Mouse (Mus musculus): Measurements from ENCODE around the gene Mylip.

Mylip gene

DNA sequence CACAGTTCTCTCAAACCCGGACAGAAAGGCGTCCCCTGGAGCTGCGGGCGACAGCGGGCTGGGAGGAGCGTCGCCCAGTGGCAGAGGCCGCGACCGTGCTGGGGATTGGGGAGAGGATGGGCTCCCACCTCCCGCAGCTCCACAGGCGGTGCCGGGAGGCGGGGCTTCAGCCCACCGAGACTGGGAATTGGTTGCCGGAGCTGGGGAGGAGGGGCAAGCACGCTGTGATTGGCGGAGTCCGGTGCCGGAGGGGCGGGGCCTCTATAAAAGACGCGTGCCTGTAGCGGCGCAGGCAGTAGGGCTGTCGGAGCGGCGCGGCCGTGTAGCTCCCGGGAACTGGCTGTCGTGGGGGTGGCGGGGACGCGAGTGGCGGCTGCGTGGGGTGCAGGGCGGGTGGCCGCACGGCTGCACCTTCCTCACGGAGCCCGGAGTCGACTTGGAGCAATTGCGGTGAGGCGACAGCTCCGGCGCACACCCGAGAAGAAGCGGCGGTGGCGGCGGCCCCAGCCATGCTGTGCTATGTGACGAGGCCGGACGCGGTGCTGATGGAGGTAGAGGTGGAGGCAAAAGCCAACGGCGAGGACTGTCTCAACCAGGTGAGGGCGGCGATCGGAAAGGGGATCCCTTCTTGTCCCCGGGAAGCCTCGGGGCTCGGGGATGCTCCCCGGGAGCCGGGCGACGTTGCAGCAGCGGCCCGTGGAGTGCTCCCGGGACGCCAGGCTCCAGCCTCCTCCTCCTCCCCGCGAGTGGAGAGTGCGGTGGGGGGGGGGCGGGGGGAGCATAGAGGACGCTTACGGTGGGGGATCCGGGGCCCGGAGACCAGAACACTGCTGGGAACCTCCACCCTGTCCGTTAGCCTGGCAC is at the start of gene Mylip:
Mylip (plus strand) TSS at position 295 of the 864 bp plus-strand sequence.
- peak; percentile 98 for DNase-seq (ENCODE audit: low read depth, low spot score)

DNA sequence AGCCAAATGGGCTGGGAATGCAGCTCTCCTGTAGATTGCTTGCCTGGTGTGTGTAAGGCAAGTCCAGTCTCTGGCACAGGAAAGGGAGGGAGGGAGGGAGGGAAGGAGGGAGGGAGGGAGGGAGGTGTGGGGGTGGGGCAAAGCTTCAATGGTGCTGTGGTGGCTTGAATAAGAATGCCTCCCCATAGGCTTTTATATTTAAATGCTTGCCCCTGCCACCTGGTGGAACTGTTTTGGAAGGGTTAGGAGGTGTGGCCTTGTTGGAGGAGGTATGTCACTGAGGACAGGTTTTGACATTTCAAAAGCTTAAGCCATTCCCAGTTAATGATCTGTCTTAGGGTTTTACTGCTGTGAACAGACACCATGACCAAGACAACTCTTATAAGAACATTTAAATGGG is 47.6 kb upstream of the Mylip start:
- DNase-seq (ENCODE audit: low read depth, low spot score), result no peak

DNA sequence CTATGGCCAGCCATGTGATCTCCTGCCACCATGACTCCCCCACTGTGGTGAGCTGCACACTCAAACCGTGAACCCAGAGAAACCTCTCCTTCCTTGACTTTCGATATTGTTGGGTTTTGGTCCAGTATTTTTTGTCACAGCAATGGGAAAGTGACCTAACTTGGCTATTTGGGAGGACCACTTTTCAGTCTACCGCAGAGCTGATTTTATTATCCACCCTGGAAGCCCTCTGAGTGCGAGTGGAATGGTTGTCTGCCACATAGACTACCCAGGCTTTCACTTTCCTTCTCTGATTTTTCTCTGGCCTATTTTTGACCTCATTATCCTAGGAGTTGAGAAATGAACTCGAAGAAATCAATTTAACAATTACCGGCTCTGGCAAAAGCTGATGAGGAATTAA is 46.0 kb upstream of the Mylip start:
- DNase-seq (ENCODE audit: low read depth, low spot score), result no peak

DNA sequence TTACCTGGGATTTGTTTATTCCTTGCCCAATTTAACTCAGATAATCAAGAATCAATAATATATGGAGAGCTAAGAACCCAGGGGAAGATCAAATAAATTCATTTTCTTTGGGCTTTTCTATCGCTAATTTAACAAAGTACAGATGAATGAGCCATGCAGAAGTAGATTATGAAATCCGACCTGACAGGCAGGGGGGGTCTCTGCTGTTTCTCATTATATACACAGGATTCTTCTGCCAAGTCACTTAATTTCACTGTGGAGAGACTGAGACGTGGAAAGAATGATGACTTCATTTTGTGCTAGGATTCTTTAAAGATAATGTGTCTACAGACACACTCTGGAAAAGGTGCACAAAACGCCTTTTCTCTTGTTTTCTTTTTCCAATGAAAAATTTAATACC is 45.6 kb upstream of the Mylip start:
- DNase-seq (ENCODE audit: low read depth, low spot score), result no peak

DNA sequence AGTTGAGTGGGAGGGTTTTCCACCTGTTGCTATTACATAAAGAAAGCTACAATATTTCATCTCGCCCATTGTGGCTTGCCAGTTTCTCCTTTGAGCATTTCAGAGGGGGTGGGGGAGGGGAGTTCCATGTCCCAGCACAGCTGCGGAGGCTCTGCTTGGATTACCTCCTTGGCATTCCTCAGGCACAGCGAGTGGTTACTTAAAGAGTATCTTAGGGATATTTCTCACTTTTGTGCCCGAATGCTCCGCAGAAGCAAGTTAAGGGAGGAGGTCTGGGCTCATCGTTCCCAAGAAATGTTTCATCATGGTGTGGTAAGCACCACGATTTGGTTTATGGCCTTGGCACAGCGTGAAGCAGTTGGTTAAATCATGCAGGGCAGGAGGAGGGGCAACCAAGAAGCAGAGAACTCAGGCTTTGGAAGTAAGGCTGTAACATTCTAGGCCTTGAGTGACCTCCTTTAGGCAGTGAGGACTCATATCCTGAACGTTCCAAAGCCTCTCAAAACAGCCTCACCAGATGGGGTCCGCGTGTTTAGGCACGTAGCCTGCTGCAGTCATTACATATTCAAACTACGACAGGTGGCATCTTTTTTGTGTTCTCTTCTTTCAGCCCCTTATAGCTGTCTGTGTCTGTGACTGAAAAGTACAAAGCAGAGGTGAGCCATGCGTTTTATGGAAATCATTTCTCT is 43.9 kb upstream of the Mylip start:
- no peak for DNase-seq (ENCODE audit: low read depth, low spot score)

DNA sequence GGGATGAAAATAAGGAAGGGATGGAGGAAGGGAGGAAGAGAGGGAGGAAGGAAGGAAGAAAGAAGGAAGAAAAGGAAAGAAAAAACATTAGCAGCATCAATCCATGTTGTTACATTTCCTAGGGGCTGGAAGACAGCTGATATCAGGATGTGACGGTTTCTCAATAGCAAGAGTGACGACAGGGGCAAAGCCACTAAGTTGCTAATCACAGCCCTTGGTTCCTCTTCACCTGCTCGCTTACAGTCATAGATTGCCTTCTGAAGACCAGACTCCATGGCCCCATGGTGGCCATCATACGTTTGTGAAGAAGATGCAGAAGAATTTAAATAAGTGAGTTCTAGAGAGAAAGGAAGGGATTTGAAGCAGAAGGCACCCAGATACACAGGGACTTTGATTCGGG is 38.1 kb upstream of the Mylip start:
- DNase-seq (ENCODE audit: low read depth, low spot score), result no peak

DNA sequence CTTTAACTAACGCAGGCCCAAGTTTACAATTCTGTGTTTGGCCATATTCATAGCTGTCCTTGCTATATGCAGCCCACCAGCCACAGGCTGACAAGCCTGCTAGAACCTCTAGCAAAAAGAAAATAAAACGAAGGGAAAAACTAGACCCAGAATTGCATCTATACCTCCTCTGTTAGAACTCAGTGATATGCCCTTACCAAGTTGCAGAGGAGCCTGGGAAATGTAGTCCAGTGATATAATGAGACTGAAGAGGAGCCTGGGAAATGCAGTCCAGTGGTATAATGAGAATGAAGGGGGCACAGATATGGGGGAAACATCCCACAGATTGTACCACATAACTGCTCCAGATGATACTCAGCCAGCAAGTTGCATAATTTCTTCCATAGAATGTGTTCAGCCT is 34.7 kb upstream of the Mylip start:
- DNase-seq (ENCODE audit: low read depth, low spot score), result peak; percentile 4

DNA sequence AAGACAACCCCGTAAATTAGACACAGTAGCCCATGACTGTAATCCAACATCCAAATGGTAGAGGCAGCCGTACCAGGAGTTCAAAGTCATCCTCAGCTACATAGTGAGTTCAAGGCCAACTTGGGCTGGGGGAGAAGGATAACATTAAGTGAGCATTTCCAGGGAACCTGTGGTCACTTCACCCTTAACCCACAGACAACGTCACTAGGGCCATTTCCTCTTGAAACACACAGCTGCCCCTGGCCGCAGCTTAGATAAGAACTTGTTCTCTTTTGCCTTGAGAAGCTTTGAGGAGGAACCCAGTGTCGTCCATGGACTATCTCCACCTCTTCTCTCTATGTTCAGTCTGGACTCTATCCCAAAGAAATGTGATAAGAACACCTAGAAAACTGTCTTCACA is 31.3 kb upstream of the Mylip start:
- DNase-seq (ENCODE audit: low read depth, low spot score), result no peak

DNA sequence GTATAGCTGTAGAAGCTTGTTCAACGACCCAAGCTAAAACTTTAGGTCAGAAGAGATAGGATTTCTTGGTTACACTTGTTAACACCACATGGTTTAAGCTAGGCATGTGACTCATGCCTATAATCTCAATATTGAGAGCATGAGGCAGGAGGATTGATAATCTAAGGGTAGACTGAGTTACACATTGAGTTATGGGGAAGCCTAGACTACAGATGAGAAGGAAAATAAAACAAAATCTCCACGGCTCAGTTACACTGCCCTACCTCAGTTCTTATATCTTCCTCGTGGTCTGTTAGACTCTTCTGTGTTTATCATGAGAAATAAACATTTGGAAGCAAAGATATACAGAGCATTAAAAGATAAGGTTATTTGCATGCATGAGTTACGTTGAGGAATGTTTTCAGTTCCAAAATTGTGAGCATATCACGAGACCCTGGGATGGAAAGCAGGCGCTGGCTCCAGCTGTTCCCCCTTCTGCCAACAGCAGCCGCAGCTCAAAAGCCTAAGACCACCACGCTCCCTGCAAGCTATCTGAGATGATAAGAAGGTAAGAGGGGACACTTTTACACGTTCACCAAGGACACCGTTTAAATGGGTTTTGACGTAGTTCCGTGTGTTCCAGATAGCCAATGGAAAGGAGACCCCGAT is 30.7 kb upstream of the Mylip start:
- no peak for DNase-seq (ENCODE audit: low read depth, low spot score)

DNA sequence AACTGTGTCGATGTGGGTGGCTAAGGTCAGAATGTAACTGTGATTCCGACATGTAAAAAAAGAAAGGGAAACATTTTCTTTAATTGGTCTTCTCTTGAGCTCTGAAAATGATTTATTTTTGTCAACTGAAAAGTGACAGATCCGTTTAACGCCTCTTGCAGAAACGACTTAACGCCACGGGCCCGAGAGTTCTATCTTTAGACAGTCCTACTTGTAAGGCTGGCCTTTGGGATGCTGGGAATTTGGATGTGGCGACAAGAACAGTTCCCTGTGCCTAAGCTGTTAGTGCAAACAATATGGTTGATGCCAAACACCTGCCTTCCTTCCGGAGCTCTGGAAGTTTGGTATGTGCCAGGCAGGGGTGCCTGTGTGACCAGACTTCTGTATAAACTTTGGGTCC is 23.8 kb upstream of the Mylip start:
- no peak for DNase-seq (ENCODE audit: low read depth, low spot score)

DNA sequence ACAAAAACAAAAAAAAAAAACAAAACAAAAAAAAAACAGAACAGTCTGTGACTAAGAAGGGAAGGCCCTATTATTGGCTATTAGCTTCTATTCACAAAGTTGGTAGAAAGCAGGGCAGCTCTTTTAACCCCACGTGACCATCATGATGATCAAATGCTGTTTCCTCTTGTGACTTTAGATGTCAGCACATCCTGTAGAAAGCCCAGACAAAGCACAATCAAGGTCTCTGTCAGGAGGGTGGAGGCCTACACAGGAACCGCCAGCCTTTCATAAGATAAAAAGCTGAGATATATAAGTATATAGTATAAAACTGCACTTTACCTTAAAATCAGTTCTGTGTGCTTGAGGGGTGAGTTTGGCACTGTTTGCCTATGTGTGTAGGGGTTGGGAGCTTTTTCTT is 17.9 kb upstream of the Mylip start:
- no peak for DNase-seq (ENCODE audit: low read depth, low spot score)

DNA sequence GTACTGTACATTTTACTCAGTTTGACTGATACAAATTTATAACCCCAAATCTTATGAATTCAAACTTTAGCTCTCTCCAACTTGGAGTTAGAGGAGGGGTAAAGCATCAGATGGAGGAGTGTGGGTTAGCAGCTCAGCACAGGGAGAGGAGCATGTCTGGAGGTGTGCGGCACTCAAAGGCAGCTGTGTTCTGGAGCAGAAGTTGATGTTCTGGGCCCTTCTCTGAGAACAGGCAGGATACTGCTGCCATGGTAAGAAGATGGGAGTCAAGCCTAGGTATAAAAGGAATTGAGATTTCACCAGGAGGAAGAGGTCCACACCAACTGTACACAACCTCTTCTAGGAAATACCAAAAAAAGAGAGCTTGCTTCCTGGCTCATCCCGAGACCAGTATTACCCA is 17.1 kb upstream of the Mylip start:
- no peak for DNase-seq (ENCODE audit: low read depth, low spot score)

DNA sequence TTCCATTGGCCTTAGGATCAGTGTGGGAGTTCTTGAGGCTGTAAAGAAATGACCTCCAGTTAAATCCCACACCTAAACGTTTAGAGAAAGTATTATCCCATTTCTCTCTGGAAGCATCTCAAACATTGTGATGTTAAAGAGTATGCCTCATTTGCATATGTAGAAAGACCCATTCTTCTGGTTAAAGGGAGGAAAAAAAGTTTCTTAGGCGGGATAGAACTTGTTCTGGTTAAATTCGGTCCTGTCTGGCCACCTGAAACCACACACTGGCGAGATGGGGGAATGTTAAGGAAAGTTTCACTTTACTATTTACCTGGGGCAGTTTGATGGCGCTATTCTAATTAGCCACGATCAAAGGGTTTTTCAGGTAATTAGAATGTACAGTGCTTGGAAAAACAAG is 14.7 kb upstream of the Mylip start:
- no peak for DNase-seq (ENCODE audit: low read depth, low spot score)

DNA sequence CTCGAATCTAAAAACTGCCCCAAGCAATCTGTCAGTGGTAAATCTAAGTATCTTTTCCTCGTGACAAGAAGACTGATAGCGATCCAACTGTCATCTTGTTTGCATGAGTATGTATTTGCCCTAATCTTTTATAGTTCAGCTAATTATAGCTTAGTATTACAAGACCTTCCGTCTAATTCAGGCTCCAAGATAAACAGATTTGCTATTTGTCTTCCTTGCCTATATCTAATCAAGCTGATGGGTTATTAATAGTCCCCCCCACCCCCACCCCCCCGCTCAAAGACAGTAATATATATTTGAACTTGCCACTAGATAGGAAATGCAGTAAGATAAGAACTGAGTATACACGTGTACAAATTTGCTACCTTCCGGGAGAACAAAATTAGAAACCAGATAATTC is 7.3 kb upstream of the Mylip start:
- no peak for DNase-seq (ENCODE audit: low read depth, low spot score)

DNA sequence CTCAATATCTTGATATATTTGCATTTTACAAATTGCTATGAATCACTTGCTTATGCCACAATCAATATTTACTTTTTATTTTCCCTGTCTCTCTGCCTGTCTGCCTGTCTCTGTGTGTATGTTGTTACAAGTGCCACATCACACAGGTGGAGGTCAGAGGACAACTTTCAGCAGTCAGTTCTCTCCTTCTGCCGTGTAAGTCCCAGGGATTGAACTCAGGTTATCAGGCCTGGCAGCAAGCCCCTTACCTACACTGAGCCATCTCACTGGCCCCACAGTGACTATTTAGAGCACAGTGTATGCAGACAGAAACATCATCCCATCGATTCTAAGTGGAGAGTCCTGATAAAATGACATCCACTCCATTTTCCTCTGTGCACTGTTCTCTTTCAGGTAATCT is 4.9 kb upstream of the Mylip start:
- no peak for DNase-seq (ENCODE audit: low read depth, low spot score)

DNA sequence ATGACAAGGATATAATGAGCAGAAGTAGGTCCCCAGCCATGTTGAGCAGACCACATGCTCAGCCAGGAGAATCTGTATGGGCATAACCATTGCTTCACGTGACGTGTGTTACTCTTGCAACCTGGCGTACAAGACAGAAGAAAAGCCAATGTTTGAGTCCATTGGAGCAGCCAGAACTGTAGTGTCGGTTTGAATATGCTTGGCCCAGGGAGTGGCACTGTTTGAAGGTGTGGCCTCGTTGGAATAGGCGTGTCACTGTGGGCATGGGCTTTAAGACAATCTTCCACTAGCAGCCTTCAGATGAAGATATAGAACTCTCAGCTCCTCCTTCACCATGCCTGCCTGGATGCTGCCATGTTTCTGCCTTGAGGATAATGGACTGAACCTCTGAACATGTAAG is 4.0 kb upstream of the Mylip start:
- DNase-seq (ENCODE audit: low read depth, low spot score), result no peak

DNA sequence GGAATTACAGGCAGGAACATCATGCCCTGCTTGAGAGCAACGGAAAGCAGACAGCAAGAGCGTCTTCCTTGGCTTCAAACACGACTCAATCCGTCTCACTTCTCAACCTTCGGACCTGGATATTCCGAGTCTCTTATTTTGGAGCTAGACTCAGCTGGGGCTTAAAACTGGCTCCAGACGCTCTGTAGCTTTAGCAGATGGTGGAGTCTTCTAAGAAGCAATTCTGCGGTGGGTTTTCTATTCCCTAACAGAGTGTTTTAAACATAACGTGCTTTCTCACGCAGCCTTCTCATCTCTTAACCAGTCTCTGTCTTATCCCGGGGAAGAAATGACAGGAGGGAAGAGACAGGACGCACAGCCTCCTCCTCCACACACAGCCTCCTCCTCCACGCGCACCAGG is 3.3 kb upstream of the Mylip start:
- DNase-seq (ENCODE audit: low read depth, low spot score), result no peak

DNA sequence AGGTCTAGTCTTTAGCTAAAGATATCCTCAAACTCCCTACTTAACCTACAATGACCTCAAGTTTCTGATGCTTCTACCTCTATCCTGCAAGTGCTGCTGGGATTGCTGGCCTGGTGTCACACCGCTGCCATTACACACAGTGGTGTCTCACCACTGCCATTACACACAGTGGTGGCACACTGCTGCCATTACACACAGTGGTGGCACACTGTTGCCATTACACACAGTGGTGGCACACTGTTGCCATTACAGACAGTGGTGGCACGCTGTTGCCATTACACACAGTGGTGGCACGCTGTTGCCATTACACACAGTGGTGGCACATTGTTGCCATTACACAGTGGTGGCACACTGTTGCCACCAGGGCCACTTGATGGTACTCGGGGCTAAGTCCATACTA is 2.3 kb upstream of the Mylip start:
- DNase-seq (ENCODE audit: low read depth, low spot score), result no peak

DNA sequence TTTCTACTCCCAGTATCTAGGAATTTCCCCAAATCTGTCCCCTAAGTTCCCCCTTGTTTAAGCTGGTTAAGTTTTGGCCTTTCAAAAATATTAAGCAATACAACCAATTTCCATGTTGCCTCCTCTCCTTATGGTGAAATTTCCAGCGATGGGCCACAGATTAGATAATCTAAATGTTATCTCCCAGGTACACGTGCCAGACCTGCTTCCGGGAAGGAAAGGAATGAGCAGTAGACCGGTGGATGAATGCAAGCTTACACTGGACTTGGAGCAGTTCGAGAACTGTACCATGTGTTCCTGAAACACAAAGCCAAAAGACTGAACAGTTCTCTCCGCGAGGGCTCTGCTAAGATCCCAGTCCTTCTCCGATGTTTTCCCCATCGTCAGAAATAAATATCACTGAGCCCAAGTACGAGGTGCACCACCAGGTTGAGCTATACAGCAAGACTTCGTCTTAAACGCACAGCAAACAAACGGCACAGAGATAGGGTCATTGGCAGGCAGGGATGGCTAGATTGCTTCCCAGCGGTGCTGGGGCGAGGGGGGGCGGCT is 1.2 kb upstream of the Mylip start:
- DNase-seq (ENCODE audit: low read depth, low spot score), result no peak

DNA sequence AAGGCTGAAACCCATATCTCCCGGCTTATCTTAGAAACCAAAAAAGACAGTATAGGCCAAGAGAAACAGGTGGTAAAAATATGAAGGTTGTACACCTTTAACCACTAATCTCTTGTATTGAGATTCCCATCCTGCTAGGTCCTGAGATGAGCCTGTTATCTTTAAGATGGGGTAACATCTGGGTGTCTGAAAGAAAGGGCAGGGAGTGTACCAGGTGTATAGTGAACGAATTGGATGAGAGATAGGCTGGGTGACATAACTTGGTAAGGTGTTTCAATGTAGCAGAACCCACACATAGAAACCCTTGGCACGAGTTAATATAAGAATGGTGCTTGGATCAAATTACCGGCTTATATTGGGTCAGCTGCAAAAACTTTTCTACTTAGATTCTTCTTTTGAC is 653 bp upstream of the Mylip start:
- DNase-seq (ENCODE audit: low read depth, low spot score), result no peak

DNA sequence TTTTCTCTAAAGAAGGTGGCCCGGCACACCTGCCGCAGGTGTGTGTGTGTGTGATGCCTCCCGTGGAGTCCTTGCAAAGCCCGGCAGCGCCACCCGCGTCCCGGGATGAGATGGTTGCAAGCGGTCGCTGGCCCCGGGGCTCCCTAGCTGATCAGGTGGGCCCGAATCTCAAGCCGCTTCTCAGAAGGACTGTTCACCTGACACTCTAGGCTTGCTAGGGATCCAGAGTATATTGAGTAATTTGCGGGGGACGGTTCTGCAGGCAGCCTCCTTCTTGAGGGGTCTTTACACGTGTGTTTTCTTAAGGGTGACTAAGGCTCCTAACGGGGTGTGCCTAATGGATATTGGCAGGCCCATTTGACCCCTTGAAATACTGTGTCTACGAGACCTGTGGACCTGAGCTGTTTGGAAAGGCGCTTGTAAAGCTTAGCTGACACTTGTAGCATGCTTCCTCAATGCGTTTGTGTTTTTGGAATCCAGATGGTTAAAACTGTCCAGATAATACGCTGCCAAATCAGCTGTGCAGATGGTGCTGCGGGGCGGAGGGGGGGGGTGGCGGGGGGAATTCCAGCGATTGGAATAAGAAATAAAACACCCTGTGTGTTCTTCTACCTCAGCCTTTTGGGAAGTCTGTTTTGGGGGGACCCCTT is 895 bp downstream of the Mylip start:
- no peak for DNase-seq (ENCODE audit: low read depth, low spot score)

Data from c-Kit-negative CD71-positive TER-119-positive erythroid progenitor cells, embryonic 14.5 days (primary cell).